In the genomic region with DNA sequence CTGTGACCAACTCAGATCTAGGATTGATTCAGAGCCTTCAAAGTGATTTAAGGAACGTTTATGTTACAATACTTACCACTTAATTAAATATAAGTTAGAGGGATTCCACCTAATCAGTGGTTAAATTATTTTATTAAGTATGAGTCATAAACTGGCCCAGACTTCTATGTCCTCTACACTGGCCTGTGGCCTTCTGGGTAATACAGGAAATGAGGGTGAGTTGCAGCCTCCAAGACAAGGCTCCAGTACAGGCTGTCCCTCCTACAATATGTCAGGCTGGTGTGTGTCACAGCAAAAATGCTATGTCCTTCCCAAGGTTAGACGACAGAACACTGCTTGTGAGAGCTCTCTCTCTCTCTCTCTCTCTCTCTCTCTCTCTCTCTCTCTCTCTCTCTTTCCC, we compare ENCODE assay signal across 19 mouse cellular contexts.
A peak's percentile ranks its signal among the peaks of the same experiment; 100 is the strongest.
DNase-seq lines count a peak whose midpoint lies in the region; ATAC-seq lines count a peak whose summit lies in the region.
"Had no signal": no experiment of that assay in that cellular context is flagged by ENCODE, and none has a peak within 500 bp of the region (broad histone marks: within the 10 kb centered on the region; RNA-seq: fewer than 3 reads in every experiment).

No protein-coding gene starts in this region.

- no peaks in the 10 kb centered on the region for H3K27me3 ChIP-seq in lung, embryonic 16.5 days (ENCODE audit: control insufficient read depth, insufficient read depth, low read depth, low read length)
- no peaks in the 10 kb centered on the region for H3K27me3 ChIP-seq in limb, embryonic 10.5 days (ENCODE audit: low read depth, poor library complexity, severe bottlenecking)
- H3K27me3 ChIP-seq: CH12.LX; forebrain, embryonic 13.5 days; heart, embryonic 13.5 days; hindbrain, embryonic 13.5 days had no signal

- H3K9me3 ChIP-seq in lung, embryonic 16.5 days (ENCODE audit: control insufficient read depth, low read length): no peaks in the 10 kb centered on the region
- no peaks in the 10 kb centered on the region for H3K9me3 ChIP-seq in limb, embryonic 10.5 days (replicated peaks)
- H3K9me3 ChIP-seq: embryonic facial prominence, embryonic 10.5 days; forebrain, embryonic 13.5 days; heart, embryonic 13.5 days; hindbrain, embryonic 13.5 days had no signal

- no peak overlapping the region for H3K27ac ChIP-seq in lung, embryonic 16.5 days (ENCODE audit: low read length)
- no peak overlapping the region for H3K27ac ChIP-seq in limb, embryonic 10.5 days
- H3K27ac ChIP-seq: embryonic facial prominence, embryonic 10.5 days; forebrain, embryonic 13.5 days; heart, embryonic 13.5 days; hindbrain, embryonic 13.5 days; hindbrain, postnatal 0 days had no signal

- H3K36me3 ChIP-seq in lung, embryonic 16.5 days (ENCODE audit: control insufficient read depth, insufficient read depth, low read length): peaks cover 5% of the 10 kb centered on the region
- H3K36me3 ChIP-seq in limb, embryonic 10.5 days: no peaks in the 10 kb centered on the region
- H3K36me3 ChIP-seq: embryonic facial prominence, embryonic 10.5 days; hindbrain, embryonic 13.5 days had no signal

- 38% methylated on average over 2 of the region's 2 CpGs for WGBS in lung, embryonic 16.5 days
- WGBS in limb, embryonic 10.5 days: 75% methylated on average over 2 of the region's 2 CpGs

- DNase-seq in adrenal gland, adult (ENCODE audit: inconsistent age in 2 of 2, low spot score in 1 of 2): peak; percentile 71 to 78
- no peak for DNase-seq in adrenal gland, adult 18-20 months (ENCODE audit: low spot score in 2 of 2)
- DNase-seq in heart, adult 11 months: peak; percentile 78
- no peak for DNase-seq in heart, postnatal 4 days
- DNase-seq in lung, postnatal 10 days: no peak
- DNase-seq in limb, embryonic 10.5 days (ENCODE audit: low spot score): no peak
- DNase-seq: cerebellum, adult 2 months; cerebellum, postnatal 10 days; forebrain, postnatal 0 days; gastrocnemius, postnatal 14 days; heart, postnatal 10 days; kidney, adult 11 months had no signal

- H3K9ac ChIP-seq in lung, embryonic 16.5 days (ENCODE audit: low read length): no peak overlapping the region
- H3K9ac ChIP-seq: forebrain, embryonic 13.5 days; forebrain, postnatal 0 days; heart, embryonic 13.5 days; hindbrain, embryonic 13.5 days had no signal

- H3K4me2 ChIP-seq in lung, embryonic 16.5 days (ENCODE audit: low read depth, low read length): no peak overlapping the region
- H3K4me2 ChIP-seq: forebrain, embryonic 13.5 days; heart, embryonic 13.5 days; hindbrain, embryonic 13.5 days had no signal

- H3K4me1 ChIP-seq in lung, embryonic 16.5 days (replicated peaks; ENCODE audit: control insufficient read depth, insufficient read depth, low read length): no peaks in the 10 kb centered on the region
- no peaks in the 10 kb centered on the region for H3K4me1 ChIP-seq in limb, embryonic 10.5 days
- H3K4me1 ChIP-seq: embryonic facial prominence, embryonic 10.5 days; forebrain, embryonic 13.5 days; heart, embryonic 13.5 days; hindbrain, embryonic 13.5 days had no signal

- H3K4me3 ChIP-seq in lung, embryonic 16.5 days (ENCODE audit: low read length): no peak overlapping the region
- no peak overlapping the region for H3K4me3 ChIP-seq in limb, embryonic 10.5 days
- H3K4me3 ChIP-seq: embryonic facial prominence, embryonic 10.5 days; forebrain, embryonic 13.5 days; heart, embryonic 13.5 days; hindbrain, embryonic 13.5 days had no signal

- ATAC-seq in lung, embryonic 16.5 days (ENCODE audit: low read depth): peak; percentile 68
- ATAC-seq: forebrain, embryonic 13.5 days; forebrain, postnatal 0 days; hindbrain, postnatal 0 days had no signal

Comparison
In these comparisons a context has a peak if more than half of its experiments do, and no peak if none do; other contexts are left out.
1. DNase-seq: peak in adrenal gland, adult (2 of 2) and heart, adult 11 months (single experiment); none in adrenal gland, adult 18-20 months (0 of 2), heart, postnatal 4 days (single experiment), lung, postnatal 10 days (single experiment) and limb, embryonic 10.5 days (single experiment).